Mouse (Mus musculus): ENCODE measurements around the gene Gak. TPM values are rescaled to one million over a fixed set of nuclear protein-coding genes. Genes with fewer than 3 reads are reported as not detected.
A peak's percentile ranks its signal among the peaks of the same experiment; 100 is the strongest.

Gak gene
- total RNA-seq, 2 experiments from 2014 or later = 27.5 to 31.3 TPM

DNA sequence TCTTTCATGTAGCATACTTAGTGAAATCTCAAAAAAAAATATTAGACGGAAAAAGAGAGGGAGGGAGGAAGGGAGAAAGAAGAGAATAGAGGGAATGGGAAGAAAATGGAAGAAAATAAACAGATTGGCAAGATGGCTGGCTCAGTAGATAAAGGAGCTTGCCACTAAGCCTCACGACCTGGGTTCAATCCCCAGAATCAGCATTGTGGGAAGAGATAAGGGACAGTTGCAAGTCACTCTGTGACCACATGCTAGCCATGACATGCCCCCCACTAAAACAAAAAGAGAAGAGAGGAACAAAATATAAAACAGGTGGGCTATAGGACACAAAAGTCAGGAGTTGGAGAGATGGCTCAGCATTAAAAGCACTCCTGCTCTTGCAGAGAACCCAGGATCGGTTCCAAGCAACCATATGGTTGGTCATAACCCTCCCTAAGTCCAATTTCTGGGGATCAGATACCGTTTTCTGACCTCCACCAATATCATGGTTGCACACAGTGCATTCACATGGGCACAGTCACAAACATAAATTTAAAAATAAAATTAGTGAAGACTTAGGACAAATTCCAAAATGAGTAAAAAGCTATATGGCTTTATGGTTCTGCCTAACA is 3.4 kb downstream of the Gak start:
- intact Hi-C loops (cut with DNase I) = no loop called here
- no peak for DNase-seq

DNA sequence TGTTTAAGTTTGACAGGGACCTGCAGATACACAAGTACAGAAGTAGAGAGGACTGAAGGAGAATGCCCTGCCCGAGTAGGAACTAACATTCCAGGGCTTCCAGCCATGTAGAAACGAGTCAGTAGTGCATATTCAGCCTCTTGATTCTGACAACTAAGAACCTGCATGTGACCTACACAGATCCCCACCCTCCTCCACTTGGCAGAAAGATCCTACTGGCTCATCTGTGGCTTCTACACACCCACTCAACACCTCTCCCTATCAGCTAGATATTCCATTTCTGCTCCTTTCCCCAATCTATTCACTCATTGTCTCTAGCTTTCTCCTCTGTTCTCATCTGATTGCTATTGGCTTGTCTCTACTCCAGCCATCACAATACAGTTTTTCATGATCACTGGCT is 7.7 kb downstream of the Gak start:
- intact Hi-C loops (cut with DNase I) = no loop called here
- DNase-seq = peak in 1 of 2 experiments; percentile 6

DNA sequence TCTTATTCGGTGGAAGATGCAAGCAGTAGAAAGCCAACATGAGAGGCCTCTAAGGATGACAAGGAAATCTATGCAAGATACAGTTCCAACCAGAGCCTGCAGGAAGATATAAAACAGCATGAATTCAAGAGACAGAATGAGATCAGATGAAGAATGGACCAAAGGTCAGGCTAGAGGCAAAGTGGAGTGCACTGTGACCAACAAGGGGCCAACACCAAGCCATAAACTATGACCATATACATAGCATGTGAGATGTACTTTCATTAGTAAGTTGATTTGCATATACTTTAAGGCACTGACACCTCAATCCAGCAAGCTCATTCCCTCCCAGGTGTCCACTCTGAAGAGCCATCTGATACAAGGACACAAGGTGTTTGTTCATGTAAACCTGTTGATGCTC is 19.1 kb downstream of the Gak start:
- DNase-seq = no peak
- intact Hi-C loops (cut with DNase I) = no loop called here

DNA sequence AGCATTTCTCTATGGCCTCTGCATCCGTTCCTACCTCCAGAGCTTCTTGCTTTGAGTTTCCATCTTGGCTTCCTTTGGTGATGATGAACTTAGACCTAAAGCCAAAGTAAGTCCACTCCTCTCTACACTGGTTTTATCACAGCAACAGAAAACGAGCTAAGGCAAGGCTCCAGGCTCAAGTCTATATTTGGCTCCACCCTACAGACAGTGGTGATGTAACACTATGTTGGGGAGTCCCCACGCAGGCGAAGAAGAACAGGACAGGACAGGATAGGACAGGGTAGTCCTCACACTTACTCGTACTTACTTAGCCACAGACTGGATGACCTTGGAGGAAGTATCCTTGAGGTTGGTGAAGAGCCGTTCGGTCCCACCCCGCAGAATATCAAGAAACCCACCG is 27.0 kb downstream of the Gak start:
- no peak for DNase-seq
- intact Hi-C loops (cut with DNase I) = no loop called here

DNA sequence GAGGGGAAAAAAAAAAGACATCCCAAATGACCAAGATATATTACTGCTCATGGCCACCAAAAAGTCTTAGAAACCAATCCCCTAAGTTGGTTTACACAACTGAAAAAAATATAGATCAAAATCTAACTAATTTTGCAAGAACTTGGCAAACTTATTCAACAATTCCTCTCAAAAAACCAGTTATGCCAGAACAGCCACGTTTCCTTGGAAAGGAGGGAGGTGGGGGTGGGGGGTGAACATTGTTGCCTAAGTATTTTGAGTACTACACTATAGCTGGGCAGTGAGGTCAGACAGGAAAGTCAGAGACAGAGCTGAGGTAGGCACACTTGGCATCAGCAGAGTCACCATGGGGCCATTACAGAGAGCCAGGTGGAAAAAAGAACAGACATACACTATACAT is 29.6 kb downstream of the Gak start:
- intact Hi-C loops (cut with DNase I) = no loop called here
- DNase-seq = no peak

DNA sequence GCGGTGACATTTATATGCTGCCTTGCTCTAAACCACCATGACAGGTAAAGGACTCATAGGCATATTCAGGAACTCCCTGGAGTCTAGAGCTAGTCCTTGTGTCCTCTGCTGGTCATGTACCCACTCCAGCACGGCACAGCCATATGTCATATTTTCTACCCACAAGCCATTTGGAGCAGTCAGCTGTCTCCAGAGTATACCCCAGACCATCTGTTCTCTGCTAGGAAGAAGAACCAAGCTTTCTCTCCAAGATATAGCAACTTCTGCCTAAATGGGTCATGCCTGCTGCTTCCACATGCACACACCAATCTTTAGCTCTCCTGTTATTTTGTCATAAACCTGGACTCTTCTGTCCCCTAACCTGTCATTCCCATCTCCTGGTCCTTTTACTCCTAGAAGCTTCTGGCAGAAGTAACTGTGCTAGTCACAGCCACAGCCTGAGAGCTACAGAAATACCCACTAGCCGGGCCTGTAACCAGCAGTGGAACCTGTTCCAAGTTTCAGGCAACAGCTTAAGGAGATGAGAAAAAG is 48.1 kb downstream of the Gak start:
- intact Hi-C loops (cut with DNase I) = loop anchor here (10.0 kb wide), 1 partner anchor 97 kb away; no protein-coding TSS in a partner anchor
- no peak for DNase-seq

DNA sequence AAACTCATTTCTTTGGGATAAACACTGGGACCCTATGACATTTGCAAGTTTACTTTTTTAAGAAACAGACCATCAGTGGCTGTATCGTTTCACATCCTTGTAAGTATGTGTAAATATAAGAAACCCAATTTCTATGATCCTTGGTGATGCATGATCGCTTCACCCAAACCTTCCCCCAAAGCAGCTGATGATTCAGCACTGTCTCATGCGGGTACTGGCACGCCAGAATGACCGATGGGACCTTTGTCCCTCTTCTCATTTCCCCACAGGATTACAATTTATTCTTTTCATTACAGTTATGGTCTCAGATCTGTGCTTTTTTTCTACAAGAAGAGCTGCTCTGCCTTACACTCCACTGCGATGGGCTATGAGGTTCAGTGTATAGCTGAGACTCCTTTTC is 56.5 kb downstream of the Gak start:
- intact Hi-C loops (cut with DNase I) = no loop called here
- DNase-seq = no peak

DNA sequence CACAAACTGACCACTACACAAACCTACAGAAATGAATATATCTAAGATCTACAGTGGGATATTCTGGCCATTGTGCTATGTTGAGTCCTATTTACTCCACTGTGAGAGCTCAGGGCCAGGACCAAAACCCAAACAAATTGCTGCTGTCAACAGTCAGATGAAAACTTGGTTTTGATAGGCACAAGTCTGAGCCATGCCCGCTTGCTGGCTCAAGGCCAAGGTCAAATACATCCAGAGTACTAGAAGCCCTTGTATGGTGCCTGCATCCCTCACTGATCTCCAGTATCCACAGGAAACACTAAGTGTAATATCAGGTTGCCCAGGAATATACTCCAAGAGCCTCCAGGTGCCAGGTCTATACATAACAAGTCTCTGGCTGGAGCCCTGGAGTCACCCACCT is 58.6 kb downstream of the Gak start:
- intact Hi-C loops (cut with DNase I) = no loop called here
- DNase-seq = no peak

DNA sequence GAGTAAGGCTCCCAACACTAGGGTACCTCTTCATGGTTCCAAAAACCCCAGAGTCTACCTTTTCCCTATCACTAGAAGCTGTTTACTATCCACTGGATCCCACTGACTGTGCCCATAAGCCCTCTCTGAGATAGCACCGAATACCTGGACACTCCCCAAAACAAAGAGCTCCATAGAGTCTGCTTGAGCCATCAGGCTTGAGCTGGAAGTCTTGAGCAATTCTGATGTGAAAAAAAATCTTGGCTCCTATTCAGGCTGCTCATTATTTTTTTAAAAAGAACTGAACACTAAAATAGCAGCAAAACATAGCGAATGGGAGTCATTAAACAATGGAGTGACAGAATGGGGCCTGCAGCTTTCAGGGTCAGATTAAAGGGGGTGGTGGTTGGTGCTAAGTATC is 62.5 kb downstream of the Gak start:
- intact Hi-C loops (cut with DNase I) = no loop called here
- no peak for DNase-seq

DNA sequence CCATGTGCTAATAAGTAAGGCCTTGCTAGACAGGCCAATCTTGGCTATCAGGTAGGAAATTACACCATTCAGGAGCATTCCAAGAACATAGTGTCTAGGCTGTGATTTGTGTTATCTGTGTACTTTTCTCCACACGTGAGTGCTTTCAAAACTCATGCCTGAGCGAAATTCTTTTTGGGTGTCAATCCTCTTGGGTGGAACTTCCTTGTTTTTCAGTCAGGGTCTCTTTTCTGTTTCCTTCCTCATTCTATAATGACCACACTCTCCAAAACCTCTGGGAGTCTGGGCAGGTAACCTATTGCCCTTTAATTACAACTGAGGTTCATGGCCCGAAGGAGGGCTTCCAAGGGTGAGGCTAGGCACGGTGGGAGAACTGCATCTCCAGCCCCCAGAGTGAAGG is 63.0 kb downstream of the Gak start:
- DNase-seq = no peak
- intact Hi-C loops (cut with DNase I) = no loop called here

DNA sequence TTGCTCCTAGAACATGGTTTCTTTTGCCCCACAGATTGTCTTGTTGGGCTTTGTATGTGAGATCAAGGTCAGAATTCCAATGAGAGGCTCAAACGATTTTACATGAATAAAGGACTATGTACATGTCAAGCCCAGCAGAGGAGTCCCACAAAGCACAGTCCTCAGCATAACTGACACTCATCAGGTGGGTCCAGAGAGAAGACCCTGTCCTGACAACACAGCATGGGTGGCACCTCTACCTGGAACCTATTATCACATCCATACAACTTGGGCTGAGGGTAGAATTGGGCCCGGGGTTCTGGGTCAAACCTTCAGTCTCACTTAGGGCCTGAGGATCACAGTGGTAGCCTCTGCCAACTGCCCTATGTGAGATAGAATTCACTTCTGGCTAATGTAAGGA is 64.2 kb downstream of the Gak start:
- DNase-seq = no peak
- intact Hi-C loops (cut with DNase I) = no loop called here

DNA sequence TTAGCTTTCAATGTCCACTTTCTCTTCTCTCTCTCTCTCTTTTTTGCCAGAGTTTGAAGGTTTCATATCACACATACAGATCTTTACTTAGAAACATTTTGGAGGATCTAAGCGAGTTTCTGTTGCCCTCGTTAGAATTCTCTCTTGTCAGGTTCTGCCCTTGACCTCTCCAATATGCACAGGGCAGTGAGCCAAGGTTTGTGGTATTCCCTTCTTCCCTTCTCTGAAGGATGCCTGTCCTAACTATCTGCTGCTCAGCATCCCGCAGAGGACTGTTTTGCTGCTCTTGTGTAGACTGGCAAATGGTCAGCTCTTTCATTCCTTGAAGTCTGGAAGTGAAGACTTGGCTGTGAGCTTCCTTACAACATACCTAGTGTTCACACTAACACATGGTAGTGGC is 65.2 kb downstream of the Gak start:
- no peak for DNase-seq
- intact Hi-C loops (cut with DNase I) = no loop called here

DNA sequence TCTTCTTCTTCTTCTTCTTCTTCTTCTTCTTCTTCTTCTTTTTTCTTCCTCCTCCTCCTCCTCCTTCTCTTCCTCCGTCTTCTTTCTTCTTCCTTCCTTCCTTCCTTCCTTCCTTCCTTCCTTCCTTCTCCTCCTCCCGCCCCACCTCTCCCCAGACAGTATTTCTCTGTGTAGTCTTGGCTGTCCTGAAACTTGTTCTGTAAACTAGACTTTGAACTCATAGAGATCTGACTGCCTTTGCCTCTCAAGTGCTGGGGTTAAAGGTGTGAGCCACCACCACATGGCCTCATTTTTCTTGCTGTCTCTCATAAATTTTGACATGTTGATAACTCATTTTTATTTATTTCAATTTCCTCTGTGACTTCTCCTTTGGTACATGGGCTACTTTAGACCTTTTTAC is 67.1 kb downstream of the Gak start:
- no peak for DNase-seq
- intact Hi-C loops (cut with DNase I) = no loop called here

DNA sequence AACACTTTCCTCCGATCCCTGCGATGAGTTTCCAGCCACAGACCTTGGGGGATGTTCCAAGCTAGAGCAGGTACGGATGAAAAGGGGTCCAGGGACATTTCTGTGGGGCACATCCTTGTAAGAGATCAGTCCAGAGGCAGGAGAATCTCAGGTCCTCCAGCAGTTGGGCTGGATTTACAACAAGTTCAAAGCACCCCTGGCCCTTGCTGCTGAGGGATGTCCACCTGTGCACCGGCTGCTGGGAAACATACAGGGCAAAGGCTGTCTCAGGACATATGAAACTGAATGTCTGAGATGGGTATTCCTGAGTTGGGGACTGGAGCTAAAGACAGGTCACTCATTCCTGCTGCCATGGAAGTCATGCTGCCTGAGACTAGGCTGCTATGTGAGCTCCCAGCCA is 72.6 kb downstream of the Gak start:
- DNase-seq = no peak
- intact Hi-C loops (cut with DNase I) = no loop called here

DNA sequence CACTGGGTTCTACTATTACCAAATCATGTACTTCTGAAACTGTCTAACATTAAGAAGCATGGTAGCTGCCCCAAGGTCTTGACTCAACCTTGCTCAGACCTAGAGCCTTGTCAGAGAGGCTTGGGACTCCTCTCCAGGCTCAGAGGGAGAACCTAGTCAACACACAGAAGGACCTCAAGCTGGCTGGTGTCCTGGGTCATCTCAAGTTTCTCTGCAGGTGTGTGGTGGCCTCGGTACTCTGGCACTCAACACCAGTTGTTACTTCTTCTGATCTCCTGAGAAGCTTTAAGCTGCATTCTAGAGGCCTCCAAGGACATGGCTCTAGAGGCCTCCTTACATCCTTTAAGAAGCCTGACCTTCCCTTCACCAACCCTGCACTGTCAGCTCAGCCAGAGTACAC is 75.5 kb downstream of the Gak start:
- intact Hi-C loops (cut with DNase I) = no loop called here
- DNase-seq = no peak

DNA sequence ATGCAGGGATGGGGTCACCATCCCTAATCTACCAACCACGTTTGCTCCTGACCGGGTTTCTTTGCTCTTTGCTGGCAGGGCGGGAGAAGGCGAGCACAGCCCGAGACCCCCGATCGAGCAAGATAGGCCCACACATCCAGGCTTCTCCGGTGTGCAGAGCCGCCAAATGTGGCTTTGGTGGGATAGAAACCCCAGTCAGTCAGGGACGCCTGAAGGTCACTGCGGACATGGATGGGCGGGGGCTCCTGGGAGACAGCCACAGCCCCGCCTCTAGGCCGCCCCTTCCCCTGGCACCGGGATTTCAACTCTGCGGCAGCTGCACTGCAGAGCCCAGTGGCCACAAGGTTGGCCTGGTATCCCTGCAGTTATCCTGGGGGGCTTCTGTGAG is 79.4 kb downstream of the Gak start:
- DNase-seq = no peak
- intact Hi-C loops (cut with DNase I) = no loop called here

DNA sequence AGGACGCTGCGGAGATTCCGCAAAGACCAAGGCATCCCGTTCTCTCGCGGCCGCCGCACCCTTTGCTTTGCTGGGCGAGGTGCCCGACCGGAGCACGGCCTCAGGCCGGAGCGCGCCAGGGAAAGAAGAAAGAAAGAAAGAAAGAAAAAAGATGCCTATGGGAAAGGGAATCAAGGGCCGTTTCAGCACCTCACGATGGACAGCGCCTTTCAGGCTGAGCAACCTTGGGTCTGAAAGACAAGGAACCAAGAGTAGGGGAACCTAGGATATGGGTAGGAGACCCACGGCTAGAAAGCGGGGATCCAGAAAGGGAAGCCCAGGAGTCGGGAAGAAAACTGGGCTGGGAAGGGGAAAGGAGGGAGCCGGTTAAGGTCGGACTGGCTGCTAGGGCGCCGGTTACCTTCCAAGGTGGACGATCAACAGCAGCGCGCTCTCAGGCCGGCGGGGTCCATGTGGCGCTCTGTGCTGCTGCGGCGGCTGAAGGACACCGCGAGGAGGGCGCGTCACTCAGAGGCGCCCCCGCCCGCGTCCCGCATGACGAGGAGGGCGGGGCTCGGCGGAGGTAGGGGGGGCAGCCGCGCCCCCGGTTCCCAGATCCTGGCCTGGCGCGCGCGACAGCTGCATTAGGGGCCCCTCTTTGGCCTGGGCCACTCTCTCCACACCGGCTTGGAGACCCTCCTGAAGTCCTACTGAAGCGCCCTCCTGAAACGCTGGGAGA is 79.9 kb downstream of the Gak start, which contains the start of gene Cplx1:
Gene Cplx1, minus strand, starts transcription at position 536 of the 718 bp plus-strand sequence.
- intact Hi-C loops (cut with DNase I) = no loop called here
- DNase-seq = peak; percentile 53 to 70

DNA sequence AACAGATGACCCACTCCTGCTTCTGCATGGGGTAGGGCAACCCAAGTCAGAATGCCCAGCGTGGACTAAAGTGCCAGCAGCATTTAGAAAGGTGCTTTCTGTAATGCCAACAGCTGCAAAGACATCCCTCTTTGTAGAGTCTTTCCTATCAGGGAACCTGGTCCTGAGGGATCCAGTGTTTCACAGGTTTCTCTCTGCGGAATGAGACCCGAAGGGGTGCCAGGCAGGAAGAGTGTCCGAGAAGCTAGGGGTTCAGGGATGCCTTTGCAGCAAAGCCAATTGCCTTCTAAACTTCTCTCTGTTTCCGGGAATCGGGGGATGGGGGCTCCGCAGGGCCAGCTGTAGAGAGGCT is 80.4 kb downstream of the Gak start:
- DNase-seq = no peak
- intact Hi-C loops (cut with DNase I) = no loop called here

DNA sequence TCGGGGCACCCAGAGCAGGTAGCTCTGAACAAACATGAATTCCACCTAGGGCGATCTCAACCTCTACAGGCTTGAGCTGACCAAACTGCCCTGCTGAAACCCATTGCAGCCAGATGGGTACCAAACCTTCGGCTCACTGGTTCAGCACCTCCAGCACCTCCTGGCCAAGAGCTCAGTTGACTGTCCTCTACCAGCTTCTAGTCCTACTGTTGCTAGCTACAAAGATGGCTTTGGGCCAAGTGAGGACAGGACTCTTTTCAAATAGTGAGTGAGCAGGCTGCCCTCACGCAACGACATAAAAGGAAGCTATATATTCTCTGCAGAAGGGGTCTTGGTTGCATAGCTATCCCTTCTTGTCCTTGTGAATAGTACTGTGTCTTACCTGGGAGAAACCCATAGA is 81.9 kb downstream of the Gak start:
- intact Hi-C loops (cut with DNase I) = no loop called here
- DNase-seq = no peak

DNA sequence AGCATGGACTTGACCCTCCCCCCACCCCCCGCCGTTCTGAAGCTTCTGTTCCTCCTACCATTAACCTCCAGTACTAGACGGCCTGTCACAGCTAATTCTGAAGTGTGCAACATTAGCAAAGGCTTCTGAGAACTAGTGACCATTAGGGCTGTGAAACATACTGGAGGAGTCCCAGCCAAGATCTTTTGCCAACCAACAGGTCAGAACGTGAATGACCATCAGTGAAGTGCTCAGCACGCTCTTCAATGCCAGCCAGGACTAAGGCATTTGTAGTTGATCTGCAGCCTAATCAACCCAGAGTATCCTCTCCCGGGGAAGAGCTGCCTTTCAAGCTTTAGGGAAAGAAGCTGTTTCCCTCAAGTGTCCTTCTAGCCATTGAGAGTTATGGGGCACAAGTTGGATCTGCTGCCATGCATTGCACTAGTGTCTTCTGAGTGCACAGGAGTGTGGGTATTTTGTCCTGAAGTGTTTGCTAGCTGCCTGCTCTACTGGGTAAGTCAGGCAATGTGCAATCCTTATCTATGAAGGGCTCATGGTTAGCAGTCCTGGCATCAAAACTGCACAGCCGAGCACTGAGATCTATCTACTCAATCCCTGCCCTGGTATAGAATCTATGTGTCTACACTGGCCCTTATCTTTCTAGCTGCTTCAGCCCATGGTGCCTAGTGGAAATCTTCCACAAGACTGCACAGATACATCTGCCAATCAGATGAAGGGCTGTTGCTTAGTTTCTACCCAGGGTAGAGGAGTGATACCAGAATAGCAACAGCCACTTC is 85.9 kb downstream of the Gak start:
- DNase-seq = no peak
- intact Hi-C loops (cut with DNase I) = no loop called here

DNA sequence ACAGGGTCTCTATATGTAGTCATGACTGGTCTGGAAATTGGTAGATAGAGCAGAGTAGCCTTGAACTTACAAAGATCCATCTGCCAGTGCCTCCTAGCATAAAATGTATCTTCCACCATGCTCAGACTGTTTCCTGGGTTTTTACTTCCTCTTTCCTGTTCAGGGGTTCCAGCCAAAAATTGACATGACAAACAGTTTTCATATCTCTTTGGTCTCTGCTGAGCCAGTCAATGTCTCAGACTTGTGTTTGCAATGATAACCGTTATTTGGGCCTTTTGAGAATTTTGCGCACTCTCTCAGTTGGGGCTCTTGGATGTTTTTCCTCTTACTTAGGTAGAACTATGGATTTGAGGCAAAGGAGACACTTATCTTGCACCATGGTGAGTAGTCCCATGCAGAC is 95.4 kb downstream of the Gak start:
- DNase-seq = no peak
- intact Hi-C loops (cut with DNase I) = no loop called here

DNA sequence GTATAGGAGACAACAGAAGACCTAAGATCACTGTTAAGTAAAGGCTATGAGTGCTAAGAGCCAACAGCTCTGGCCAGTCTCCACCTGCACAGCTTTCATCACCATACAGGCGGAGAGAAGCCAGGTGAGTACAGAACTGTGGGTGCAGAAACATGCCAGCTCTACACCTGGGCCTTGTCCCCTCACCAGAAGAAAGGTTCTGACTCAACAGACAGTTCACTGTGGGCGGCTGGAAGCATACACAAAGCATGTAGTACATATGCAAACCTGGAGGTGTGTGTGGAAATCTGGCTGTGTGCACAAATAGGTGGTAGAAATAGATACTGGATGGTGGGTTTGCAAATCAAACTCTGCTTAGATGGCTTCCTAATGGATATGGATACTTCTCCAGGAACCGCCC is 107.0 kb downstream of the Gak start:
- intact Hi-C loops (cut with DNase I) = no loop called here
- no peak for DNase-seq
